Mouse (Mus musculus) hindbrain, embryonic 11.5 days (tissue): ENCODE results near the gene Fam53a. TPM values are rescaled to one million over a fixed set of nuclear protein-coding genes. Genes with fewer than 3 reads are reported as not detected.
A peak's percentile ranks its signal among the peaks of the same experiment; 100 is the strongest.

Experiments
- ATAC-seq: fragments of 200-750 bp; cut with Nextera tagmentation; 2 replicates; pipeline ENCODE4 v1.8.0; 2017; ENCODE audit warnings: mild to moderate bottlenecking, moderate TSS enrichment, moderate library complexity; ENCODE audit not compliant: low FRiP score
- DNase-seq: peaks from one replicate; pipeline ENCODE4 v3.0.0-alpha.2; 2015; ENCODE audit warnings: low spot score
- H3K27ac ChIP-seq: fragments of 300-500 bp; sonication (generic); 2 replicates; pipeline ENCODE4 v1.5.1; 2014; ENCODE audit warnings: mild to moderate bottlenecking, low read depth, low read length
- H3K27me3 ChIP-seq: fragments of 300-500 bp; sonication (generic); 2 replicates; pipeline ENCODE4 v1.6.1; 2014; ENCODE audit warnings: mild to moderate bottlenecking, low read length, moderate library complexity, mixed read lengths; ENCODE audit not compliant: control insufficient read depth, insufficient read depth
- H3K36me3 ChIP-seq: fragments of 300-500 bp; sonication (generic); 2 replicates; pipeline ENCODE4 v1.6.1; 2014; ENCODE audit warnings: mild to moderate bottlenecking, low read length, moderate library complexity, mixed read lengths; ENCODE audit not compliant: control insufficient read depth, insufficient read depth
- H3K4me1 ChIP-seq: fragments of 300-500 bp; sonication (generic); replicated peaks from 2 replicates; pipeline ENCODE4 v1.6.1; 2014; ENCODE audit warnings: low read length, mixed read lengths; ENCODE audit not compliant: control insufficient read depth, insufficient read depth
- H3K4me2 ChIP-seq: fragments of 300-500 bp; sonication (generic); replicated peaks from 2 replicates; pipeline ENCODE4 v1.6.1; 2014; ENCODE audit warnings: mild to moderate bottlenecking, low read depth, low read length
- H3K4me3 ChIP-seq: fragments of 300-500 bp; sonication (generic); 2 replicates; pipeline ENCODE4 v1.5.1; 2014; ENCODE audit warnings: low read depth, low read length
- H3K9ac ChIP-seq: fragments of 300-500 bp; sonication (generic); 2 replicates; pipeline ENCODE4 v1.6.1; 2014; ENCODE audit warnings: low read depth, low read length
- H3K9me3 ChIP-seq: fragments of 300-500 bp; sonication (generic); 2 replicates; pipeline ENCODE4 v1.6.1; 2016; ENCODE audit warnings: low read length; ENCODE audit not compliant: control insufficient read depth
- whole genome bisulfite sequencing: fragments of 180-500 bp; shearing (Covaris S2); extraction: QIAGEN DNeasy Blood & Tissue Kit; methylation state at CpG from one replicate; pipeline ENCODE4 v1.1.7; 2014; 5-methylcytosine and 5-hydroxymethylcytosine counted together
- polyA plus RNA-seq: library from polyadenylated mRNA; unstranded; fragments of >200 nt; fragmentation: Nextera tagmentation; extraction: Ambion mirVana; gene quantifications from 2 replicates; pipeline ENCODE4 v1.2.1, GENCODE M21; 2014

The Fam53a gene
- polyA plus RNA-seq, result 50.3 and 52.3 TPM in 2 replicates

DNA sequence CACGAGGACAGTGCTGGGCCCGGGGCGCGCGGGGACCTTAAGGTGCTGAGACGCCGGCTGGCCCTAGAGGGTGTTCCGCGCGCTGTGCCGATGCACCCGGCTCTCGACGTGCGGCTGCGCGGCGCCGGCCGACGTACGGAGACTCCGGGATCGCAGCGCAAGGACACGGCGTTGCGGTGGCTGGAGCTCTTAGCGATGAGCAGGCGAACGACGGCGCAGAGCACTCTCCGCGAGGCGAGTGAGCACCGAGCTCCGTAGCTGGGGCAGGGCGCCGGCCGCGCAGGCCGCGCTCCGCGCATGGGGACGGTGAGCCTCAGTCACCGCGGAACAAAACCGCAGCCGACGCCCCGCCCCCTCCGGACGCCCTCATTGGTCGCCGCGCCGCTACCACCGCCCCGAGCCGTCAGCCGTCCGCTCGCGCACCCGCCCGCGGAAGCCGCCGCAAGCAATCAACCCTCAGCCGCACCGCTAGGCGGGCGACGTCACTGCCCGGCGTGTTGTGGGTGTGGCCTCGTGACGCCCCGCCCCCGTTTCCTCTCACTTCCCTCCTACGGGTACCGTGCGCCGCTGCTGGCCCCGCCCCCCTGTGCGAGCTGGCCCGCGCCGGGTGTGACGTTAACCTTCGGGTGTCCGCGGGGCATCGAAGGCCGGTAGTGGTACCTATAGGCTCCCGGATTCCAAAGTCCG, at the start of gene Fam53a, which contains the start of gene Gm9903:
Gene Fam53a, minus strand, starts transcription at position 335 of the 687 bp plus-strand sequence.
Gene Gm9903, plus strand, starts transcription at position 625 of the 687 bp plus-strand sequence.
- Histone ChIP-seq H3K4me1 (no peaks in the 10 kb centered on the region), H3K9me3 (no peaks in the 10 kb centered on the region), H3K36me3 (no peaks in the 10 kb centered on the region), H3K27ac (peak within 1 kb of the TSS; percentile 83), H3K4me2 (peak within 1 kb of the TSS; percentile 82), H3K4me3 (peak within 1 kb of the TSS; percentile 75), H3K27me3 (no peaks in the 10 kb centered on the region), H3K9ac (peak within 1 kb of the TSS; percentile 70)
- ATAC-seq, result peak; percentile 95
- DNase-seq, result peak; percentile 99
- 0% methylated on average over 76 of the region's 99 CpGs for WGBS

DNA sequence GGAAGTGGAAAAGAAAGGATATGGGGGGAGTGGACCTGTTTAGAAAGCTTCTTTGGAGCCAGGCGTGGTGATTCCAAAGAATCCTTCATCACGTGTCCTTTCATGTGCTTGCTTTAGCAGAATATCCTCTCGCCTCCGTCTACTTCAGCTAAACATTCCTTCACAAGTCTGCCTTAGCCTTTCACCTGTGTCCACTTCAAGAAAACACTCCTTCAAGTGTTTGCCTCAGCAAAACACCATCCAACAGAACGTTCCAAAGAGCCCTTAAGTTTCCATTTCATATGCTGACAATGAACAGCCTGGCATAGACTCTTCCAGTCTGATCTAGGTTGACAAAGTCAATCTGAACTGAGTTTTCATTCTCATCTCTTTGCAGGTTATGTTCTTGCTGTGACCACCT, 48.8 kb upstream of the Fam53a start:
- H3K27me3 ChIP-seq, result no peaks in the 10 kb centered on the region
- H3K9me3 ChIP-seq, result no peaks in the 10 kb centered on the region
- 82% methylated on average over 5 of the region's 5 CpGs for WGBS
- no peaks in the 10 kb centered on the region for H3K36me3 ChIP-seq
- H3K4me2 ChIP-seq, result no peak overlapping the region
- no peak for DNase-seq
- H3K4me3 ChIP-seq, result no peak overlapping the region
- ATAC-seq, result no peak
- no peak overlapping the region for H3K9ac ChIP-seq
- no peaks in the 10 kb centered on the region for H3K4me1 ChIP-seq
- no peak overlapping the region for H3K27ac ChIP-seq

DNA sequence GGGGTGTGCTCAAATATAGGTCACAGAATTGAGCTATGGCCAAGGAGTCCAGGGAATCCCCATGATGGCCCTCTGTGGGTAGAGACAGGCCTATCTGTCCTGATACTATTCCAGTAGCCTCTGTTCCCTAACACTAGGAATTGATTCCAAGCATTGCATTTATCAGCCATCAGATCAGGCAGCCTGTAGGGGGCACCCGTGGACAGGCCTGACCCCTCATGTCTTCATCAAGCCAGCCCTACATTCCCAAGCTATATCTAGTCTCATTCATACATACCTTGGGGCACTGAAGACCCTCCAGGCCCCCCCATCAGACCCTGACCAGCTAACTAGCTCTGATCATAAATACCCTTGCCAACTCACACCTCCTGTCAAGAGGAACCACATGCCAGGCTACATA, 46.5 kb upstream of the Fam53a start:
- 0% methylated on average over 1 of the region's 1 CpGs for WGBS
- ATAC-seq, result peak; percentile 40; the same call in 1 of the 2 replicates
- H3K36me3 ChIP-seq, result 0 out of 2 replicates have a peak, but pooled peaks cover 3% of the 10 kb centered on the region
- no peak overlapping the region for H3K9ac ChIP-seq
- H3K4me1 ChIP-seq, result no peaks in the 10 kb centered on the region
- no peak overlapping the region for H3K4me2 ChIP-seq
- DNase-seq, result peak; percentile 84
- H3K27ac ChIP-seq, result no peak overlapping the region
- no peak overlapping the region for H3K4me3 ChIP-seq
- no peaks in the 10 kb centered on the region for H3K27me3 ChIP-seq
- H3K9me3 ChIP-seq, result no peaks in the 10 kb centered on the region

GRCm38 (mm10) chr5:33674439-33674838, 45.0 kb upstream of the Fam53a start:
- Histone ChIP-seq H3K9me3 (no peaks in the 10 kb centered on the region), H3K9ac (no peak overlapping the region), H3K4me1 (no peaks in the 10 kb centered on the region), H3K4me3 (no peak overlapping the region), H3K27ac (peak overlapping the region; percentile 27; the same call in 1 of the 2 replicates), H3K36me3 (0 out of 2 replicates have a peak, but pooled peaks cover 6% of the 10 kb centered on the region), H3K27me3 (no peaks in the 10 kb centered on the region), H3K4me2 (no peak overlapping the region)
- ATAC-seq (no peak), DNase-seq (no peak)
- WGBS, result 69% methylated on average over 3 of the region's 3 CpGs

DNA sequence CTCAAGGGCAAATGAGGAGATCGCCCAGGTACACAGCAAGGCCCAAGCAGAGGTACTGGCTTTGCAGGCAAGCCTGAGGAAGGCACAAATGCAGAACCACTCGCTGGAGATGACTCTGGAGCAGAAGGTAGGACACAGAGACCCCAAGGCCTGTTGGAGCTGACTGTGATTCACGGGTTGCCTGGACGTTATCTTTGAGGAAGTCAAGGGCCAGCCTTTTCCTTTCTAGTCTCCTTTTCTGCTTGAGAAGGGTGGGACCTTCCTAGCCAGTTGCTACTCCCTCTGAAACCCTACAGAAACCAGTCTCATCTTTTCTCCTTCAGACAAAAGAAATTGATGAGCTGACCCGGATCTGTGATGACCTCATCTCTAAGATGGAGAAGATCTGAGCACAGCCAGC, 42.2 kb upstream of the Fam53a start:
- no peak for ATAC-seq

GRCm38 (mm10) chr5:33668223-33668622, 38.8 kb upstream of the Fam53a start:
- Histone ChIP-seq H3K9ac (no peak overlapping the region), H3K27ac (no peak overlapping the region), H3K9me3 (no peaks in the 10 kb centered on the region), H3K4me1 (no peaks in the 10 kb centered on the region), H3K4me3 (no peak overlapping the region), H3K27me3 (no peaks in the 10 kb centered on the region), H3K4me2 (no peak overlapping the region), H3K36me3 (peaks cover 19% of the 10 kb centered on the region)
- DNase-seq (no peak), ATAC-seq (no peak)

More for the DNA sequence above, 42.2 kb upstream of the Fam53a start:
- Histone ChIP-seq H3K27ac (no peak overlapping the region), H3K9me3 (no peaks in the 10 kb centered on the region), H3K4me2 (no peak overlapping the region), H3K4me3 (no peak overlapping the region), H3K4me1 (no peaks in the 10 kb centered on the region), H3K9ac (no peak overlapping the region), H3K27me3 (no peaks in the 10 kb centered on the region), H3K36me3 (peaks cover 14% of the 10 kb centered on the region)
- DNase-seq, result no peak
- 87% methylated on average over 5 of the region's 5 CpGs for WGBS

DNA sequence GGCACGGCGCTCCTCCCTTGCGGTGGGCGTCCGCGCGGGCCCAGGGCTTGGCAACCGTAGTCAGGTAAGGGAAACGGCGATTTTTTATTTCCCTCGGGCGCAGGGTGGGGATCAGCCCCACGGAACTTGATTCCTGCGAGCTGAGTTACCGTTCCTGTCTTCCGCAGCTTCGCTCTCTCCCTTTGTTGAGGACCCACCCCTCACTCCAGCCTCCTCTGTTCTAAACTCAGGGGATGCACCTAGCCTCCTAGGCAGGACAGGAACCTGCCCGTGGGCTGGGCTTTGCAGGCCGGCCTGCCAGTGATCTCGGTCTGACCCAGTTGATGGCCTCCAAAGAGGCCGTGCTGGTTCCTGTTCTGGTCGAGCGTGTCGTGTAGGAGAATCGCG, 29.2 kb upstream of the Fam53a start:
- Histone ChIP-seq H3K9me3 (no peaks in the 10 kb centered on the region), H3K4me3 (peak overlapping the region; percentile 76), H3K27me3 (no peaks in the 10 kb centered on the region), H3K4me1 (peaks cover 7% of the 10 kb centered on the region; the same call in 1 of the 2 replicates), H3K9ac (peak overlapping the region; percentile 44), H3K27ac (peak overlapping the region; percentile 90; the same call in 1 of the 2 replicates), H3K36me3 (peaks cover 7% of the 10 kb centered on the region), H3K4me2 (peak overlapping the region; percentile 52)
- peak; percentile 8; the same call in 1 of the 2 replicates for ATAC-seq
- peak; percentile 24 for DNase-seq
- WGBS, result under 1% methylated on average over 26 of the region's 26 CpGs

GRCm38 (mm10) chr5:33657787-33658663, 28.6 kb upstream of the Fam53a start, which contains the start of the genes Tacc3 and Tmem129:
Gene Tacc3 (plus strand): TSS chr5:33658128.
Gene Tmem129 (minus strand): TSS chr5:33658416.
- Histone ChIP-seq H3K9ac (peak within 1 kb of the TSS; percentile 70), H3K4me2 (peak within 1 kb of the TSS; percentile 90), H3K4me3 (peak within 1 kb of the TSS; percentile 76), H3K27me3 (no peaks in the 10 kb centered on the region), H3K36me3 (peaks cover 6% of the 10 kb centered on the region), H3K27ac (peak within 1 kb of the TSS; percentile 90), H3K9me3 (no peaks in the 10 kb centered on the region), H3K4me1 (peaks cover 7% of the 10 kb centered on the region; the same call in 1 of the 2 replicates)
- peak; percentile 97 for DNase-seq
- peak; percentile 97 for ATAC-seq
- 0% methylated on average over 60 of the region's 60 CpGs for WGBS
